Mouse (Mus musculus) embryonic facial prominence, embryonic 10.5 days (tissue): ENCODE data around the gene Slc30a3. TPM values are rescaled to one million over a fixed set of nuclear protein-coding genes. Genes with fewer than 3 reads are reported as not detected.
"Not testable (repeated sequence)": the region's sequence is repeated elsewhere in the genome, so short reads cannot be mapped to it uniquely, and the experiment has no call there.

ENCODE experiments used
- DNase-seq: peaks from one replicate; pipeline ENCODE4 v3.0.0-alpha.2; 2017; ENCODE audit warnings: low spot score
- H3K27ac ChIP-seq: fragments of 300-500 bp; sonication (generic); replicated peaks from 2 replicates; pipeline ENCODE4 v1.5.1; 2016; ENCODE audit warnings: mild to moderate bottlenecking
- H3K27me3 ChIP-seq: fragments of 300-500 bp; sonication (generic); replicated peaks from 2 replicates; pipeline ENCODE4 v1.6.1; 2016; ENCODE audit warnings: low read depth, mild to moderate bottlenecking; ENCODE audit not compliant: poor library complexity, severe bottlenecking
- H3K36me3 ChIP-seq: fragments of 300-500 bp; sonication (generic); replicated peaks from 2 replicates; pipeline ENCODE4 v1.6.1; 2016; ENCODE audit warnings: mild to moderate bottlenecking, moderate library complexity
- H3K4me1 ChIP-seq: fragments of 300-500 bp; sonication (generic); 2 replicates; pipeline ENCODE4 v1.6.1; 2016
- H3K4me3 ChIP-seq: fragments of 300-500 bp; sonication (generic); 2 replicates; pipeline ENCODE4 v1.5.1; 2016; ENCODE audit warnings: mild to moderate bottlenecking, moderate library complexity
- H3K9me3 ChIP-seq: fragments of 300-500 bp; sonication (generic); 2 replicates; pipeline ENCODE4 v1.6.1; 2016; ENCODE audit warnings: mild to moderate bottlenecking
- WGBS: fragments of 180-500 bp; shearing (Covaris S2); methylation state at CpG from one replicate; pipeline ENCODE4 v1.1.7; 2016; 5-methylcytosine and 5-hydroxymethylcytosine counted together
- polyA plus RNA-seq: library from polyadenylated mRNA; unstranded; fragments of >200 nt; fragmentation: Nextera tagmentation; extraction: Ambion mirVana; gene quantifications from 2 replicates; pipeline ENCODE4 v1.2.1, GENCODE M21; 2016

Gene Slc30a3
- polyA plus RNA-seq, 1 experiment from 2014 or later, result 0.59 TPM

- peaks cover 31% of the 10 kb centered on the region for H3K36me3 ChIP-seq
- under 1% methylated on average over 64 of the region's 64 CpGs for WGBS
- H3K4me1 ChIP-seq, result peaks cover 29% of the 10 kb centered on the region
- no peaks in the 10 kb centered on the region for H3K27me3 ChIP-seq
- DNase-seq, result peak; percentile 97
- peak within 1 kb of the TSS; percentile 94 for H3K27ac ChIP-seq
- H3K9me3 ChIP-seq, result no peaks in the 10 kb centered on the region
- H3K4me3 ChIP-seq, result peak within 1 kb of the TSS; percentile 76
These were observed 53.5 kb downstream of the Slc30a3 start, which contains the start of gene Cad for GRCm38 (mm10) chr5:31054261-31055215. Gene Cad (plus strand): TSS chr5:31054780.

GRCm38 (mm10) chr5:31053728-31054127 is 54.3 kb downstream of the Slc30a3 start:
- H3K27ac ChIP-seq, result peak overlapping the region; percentile 94
- H3K4me3 ChIP-seq, result peak overlapping the region; percentile 76
- peaks cover 23% of the 10 kb centered on the region for H3K36me3 ChIP-seq
- DNase-seq, H3K9me3 ChIP-seq, H3K27me3 ChIP-seq: not testable (repeated sequence)
- H3K4me1 ChIP-seq, result peaks cover 29% of the 10 kb centered on the region
- WGBS, result 57% methylated on average over 4 of the region's 4 CpGs

DNA sequence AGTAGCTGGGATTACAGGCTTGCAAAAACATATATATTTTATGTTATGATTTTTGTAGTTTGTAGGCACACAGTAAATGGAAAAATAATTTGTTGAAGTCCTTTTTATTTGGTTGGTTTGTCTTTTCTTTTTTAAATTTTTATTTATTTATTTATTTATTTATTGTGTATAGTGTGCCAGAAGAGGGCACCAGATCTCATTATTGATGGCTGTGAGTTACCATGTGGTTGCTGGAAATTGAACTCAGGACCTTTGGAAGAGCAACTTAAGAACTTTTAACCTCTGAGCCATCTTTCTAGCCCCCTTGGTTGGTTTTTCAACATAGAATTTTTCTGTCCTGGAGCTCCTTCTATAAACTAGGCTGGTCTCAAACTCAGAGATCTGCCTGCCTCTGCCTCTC is 57.6 kb downstream of the Slc30a3 start:
- no peak for DNase-seq
- Histone ChIP-seq H3K27ac (no peak overlapping the region), H3K27me3 (no peaks in the 10 kb centered on the region), H3K9me3 (no peaks in the 10 kb centered on the region), H3K36me3 (no peaks in the 10 kb centered on the region; the same call in 1 of the 2 replicates), H3K4me1 (peaks cover 22% of the 10 kb centered on the region), H3K4me3 (no peak overlapping the region)

- Histone ChIP-seq H3K9me3 (no peaks in the 10 kb centered on the region), H3K27ac (peak within 1 kb of the TSS; percentile 92), H3K4me1 (peaks cover 10% of the 10 kb centered on the region), H3K4me3 (peak within 1 kb of the TSS; percentile 68), H3K36me3 (no peaks in the 10 kb centered on the region; the same call in 1 of the 2 replicates), H3K27me3 (no peaks in the 10 kb centered on the region)
- under 1% methylated on average over 23 of the region's 23 CpGs for WGBS
- peak; percentile 66 for DNase-seq
These were observed 59.0 kb downstream of the Slc30a3 start, which contains the start of gene Slc5a6 for GRCm38 (mm10) chr5:31048763-31049641. Gene Slc5a6 (minus strand): TSS chr5:31048924.

DNA sequence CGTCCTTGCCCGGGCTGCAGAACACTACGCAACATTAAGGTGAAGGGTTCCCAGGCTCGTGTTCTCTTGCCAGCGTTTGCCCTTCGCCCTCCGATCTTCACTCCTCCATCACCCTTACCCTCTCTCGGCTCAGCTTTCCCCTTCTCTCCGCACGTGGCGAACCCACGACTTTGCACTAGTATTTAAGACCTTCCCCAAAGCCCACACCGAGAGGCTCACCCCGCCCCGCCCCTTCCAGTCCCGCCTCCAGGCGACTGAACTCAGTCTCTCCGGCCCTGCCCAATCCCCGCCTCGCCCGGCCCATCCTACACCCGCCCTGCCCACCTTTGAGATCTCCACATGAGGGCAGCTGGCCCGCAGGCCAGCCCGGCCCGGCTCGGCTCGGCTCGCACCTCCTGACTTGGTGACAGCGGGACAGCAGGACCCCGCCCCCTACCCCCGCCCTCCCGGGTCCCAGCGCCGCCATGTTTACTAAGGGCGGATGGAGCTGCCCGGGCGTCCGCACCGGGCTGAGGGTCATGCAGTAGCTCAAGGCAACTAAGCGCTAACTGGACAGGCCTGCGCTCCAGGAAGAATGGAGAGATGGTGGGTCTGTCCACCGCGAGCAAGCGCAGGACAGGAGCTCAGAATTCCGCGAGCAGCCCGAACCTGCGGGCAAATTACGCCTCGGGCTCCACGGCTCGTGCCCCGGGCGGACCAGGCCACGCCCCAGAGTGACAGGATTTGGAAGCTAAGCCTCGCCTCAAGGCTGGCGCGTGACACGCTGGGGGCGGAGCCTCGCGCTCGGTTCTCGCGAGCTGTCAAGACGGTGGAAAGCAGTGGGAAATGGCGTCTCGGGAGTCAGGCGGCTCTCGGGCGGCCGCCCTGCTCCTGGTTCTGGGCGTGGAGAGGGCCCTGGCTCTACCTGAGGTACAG is 59.9 kb downstream of the Slc30a3 start, which contains the start of gene Atraid:
Gene Atraid (plus strand): TSS at position 465 of the 915 bp plus-strand sequence.
- peak; percentile 98 for DNase-seq
- no peaks in the 10 kb centered on the region for H3K9me3 ChIP-seq
- under 1% methylated on average over 73 of the region's 73 CpGs for WGBS

DNA sequence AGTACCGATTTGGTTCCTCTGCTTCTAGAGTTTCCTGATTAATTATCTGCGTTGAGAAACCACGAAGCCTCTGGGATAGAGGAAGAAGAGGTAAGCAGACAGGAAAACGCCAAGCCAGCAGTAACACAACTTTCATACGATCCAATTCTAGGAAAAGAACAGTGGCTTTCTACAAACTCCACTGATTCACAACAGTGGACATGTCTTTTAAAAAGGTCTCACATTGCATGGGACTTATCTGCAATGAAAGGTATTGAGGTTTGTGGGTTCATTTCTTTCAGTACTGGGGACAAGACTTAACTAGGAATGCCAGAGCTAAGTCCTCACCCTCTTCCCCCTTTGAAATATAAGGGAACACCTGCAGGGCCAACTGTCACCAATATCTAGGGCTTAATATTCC is 61.0 kb downstream of the Slc30a3 start:
- peak overlapping the region; percentile 68 for H3K4me3 ChIP-seq
- no peak overlapping the region for H3K27ac ChIP-seq

More for the DNA sequence above, 59.9 kb downstream of the Slc30a3 start, which contains the start of gene Atraid:
- Histone ChIP-seq H3K27me3 (no peaks in the 10 kb centered on the region), H3K4me3 (peak within 1 kb of the TSS; percentile 68), H3K27ac (peak within 1 kb of the TSS; percentile 92), H3K4me1 (peaks cover 7% of the 10 kb centered on the region), H3K36me3 (peaks cover 3% of the 10 kb centered on the region; the same call in 1 of the 2 replicates)

DNA sequence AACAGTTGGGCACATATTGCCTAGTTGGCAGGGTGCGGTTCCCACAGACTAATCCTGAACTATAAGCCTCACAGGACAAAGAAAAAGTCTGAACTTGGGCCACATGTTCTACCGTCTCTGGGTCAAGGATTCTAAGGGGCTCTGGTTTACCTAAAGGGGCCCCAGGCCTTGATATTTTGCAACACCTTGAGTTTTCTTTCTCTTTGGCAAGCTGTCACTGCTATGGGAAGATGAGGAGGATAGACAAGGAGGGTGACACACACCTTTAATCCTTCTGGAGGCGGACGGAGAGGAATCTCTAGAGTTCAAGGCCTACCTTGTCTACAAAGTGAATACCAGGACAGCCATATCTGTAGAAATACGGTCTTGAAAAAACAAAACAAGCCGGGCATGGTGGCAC is 61.6 kb downstream of the Slc30a3 start:
- H3K27me3 ChIP-seq, result no peaks in the 10 kb centered on the region
- DNase-seq, result no peak
- no peaks in the 10 kb centered on the region for H3K9me3 ChIP-seq
- peaks cover 17% of the 10 kb centered on the region for H3K36me3 ChIP-seq
- WGBS, result 95% methylated on average over 6 of the region's 6 CpGs
- H3K4me3 ChIP-seq, result no peak overlapping the region
- H3K27ac ChIP-seq, result no peak overlapping the region
- H3K4me1 ChIP-seq, result peaks cover 7% of the 10 kb centered on the region

More for the DNA sequence above, 61.0 kb downstream of the Slc30a3 start:
- H3K36me3 ChIP-seq, result peaks cover 10% of the 10 kb centered on the region
- WGBS, result 79% methylated on average over 5 of the region's 5 CpGs
- DNase-seq, result no peak
- peaks cover 7% of the 10 kb centered on the region for H3K4me1 ChIP-seq
- H3K9me3 ChIP-seq, result no peaks in the 10 kb centered on the region
- no peaks in the 10 kb centered on the region for H3K27me3 ChIP-seq

DNA sequence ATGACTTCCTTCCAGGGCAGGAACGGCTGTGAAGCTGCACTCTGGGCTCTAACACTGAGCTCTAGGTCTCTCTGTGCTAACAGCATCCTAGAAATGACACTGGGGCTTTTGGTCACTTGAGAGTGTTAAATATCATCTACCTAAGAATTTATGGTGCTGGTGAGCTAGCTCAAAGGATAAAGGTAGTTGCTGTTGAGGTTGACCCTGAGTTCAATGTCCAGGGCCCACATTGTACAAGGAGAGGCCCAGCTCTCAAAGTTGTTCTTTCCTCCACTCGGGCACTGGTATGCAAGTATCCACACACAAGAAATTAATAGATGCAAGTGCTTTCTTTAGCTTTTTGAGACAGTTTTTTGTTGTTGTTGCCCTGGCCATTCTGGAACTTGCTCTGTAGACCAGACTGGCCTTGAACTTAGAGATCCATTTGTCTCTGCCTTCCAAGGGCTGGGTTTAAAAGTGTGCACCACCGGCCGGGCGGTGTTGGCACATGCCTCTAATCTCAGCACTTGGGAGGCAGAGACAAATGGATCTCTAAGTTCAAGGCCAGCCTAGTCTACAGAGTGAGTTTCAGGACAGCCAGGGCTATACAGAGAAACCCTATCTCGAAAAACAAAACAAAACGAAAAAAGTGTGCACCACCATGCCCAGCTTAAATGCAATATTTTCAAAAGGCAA is 69.7 kb downstream of the Slc30a3 start:
- no peak for DNase-seq
- no peaks in the 10 kb centered on the region for H3K9me3 ChIP-seq
- no peaks in the 10 kb centered on the region for H3K4me1 ChIP-seq
- H3K36me3 ChIP-seq, result peaks cover 62% of the 10 kb centered on the region
- WGBS, result 90% methylated on average over 7 of the region's 7 CpGs
- no peak overlapping the region for H3K4me3 ChIP-seq
- H3K27ac ChIP-seq, result no peak overlapping the region
- no peaks in the 10 kb centered on the region for H3K27me3 ChIP-seq

- DNase-seq, H3K9me3 ChIP-seq, H3K27me3 ChIP-seq, H3K4me3 ChIP-seq, H3K4me1 ChIP-seq, H3K27ac ChIP-seq: not testable (repeated sequence)
- peaks cover 48% of the 10 kb centered on the region for H3K36me3 ChIP-seq
- 84% methylated on average over 11 of the region's 11 CpGs for WGBS
These were observed 71.5 kb downstream of the Slc30a3 start for GRCm38 (mm10) chr5:31036556-31036955.
